Mouse (Mus musculus): ENCODE data around the gene Ing4.

DNA sequence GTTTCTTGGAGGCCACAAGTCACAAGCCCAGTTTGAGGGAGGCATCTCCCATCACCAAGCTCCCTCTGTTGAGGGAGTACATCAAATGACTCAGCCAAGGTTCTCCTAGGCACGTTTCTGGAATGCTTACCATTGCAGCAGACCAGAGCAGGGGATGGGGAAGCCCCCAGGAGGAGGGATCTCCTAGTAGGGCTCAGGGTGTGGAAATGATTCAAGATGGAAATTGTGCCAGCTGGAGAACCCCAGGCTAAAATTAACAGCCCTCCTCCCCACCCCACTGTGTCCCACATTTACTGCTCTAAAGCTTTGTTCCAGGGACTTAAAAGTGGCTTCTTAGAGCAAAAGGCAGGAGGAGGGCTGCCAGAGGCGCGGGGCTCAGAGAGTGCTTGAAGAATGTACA lies 34.5 kb upstream of the Ing4 start:
- no peak for TF ChIP-seq POLR2A (IDR thresholded peaks at IDR 0.05; ENCODE audit: low read depth, low read length)
- TF ChIP-seq CTCF (IDR thresholded peaks at IDR 0.05; ENCODE audit: extremely low read depth, insufficient read depth, insufficient read length, insufficient replicate concordance): no peak

Data from spleen, adult 2 months (tissue).